Mouse (Mus musculus): ENCODE measurements around the gene Vps53.

The Vps53 gene

GRCm38 (mm10) chr11:76050967-76051512 is 128.4 kb downstream of the Vps53 start:
- no peak for DNase-seq

DNA sequence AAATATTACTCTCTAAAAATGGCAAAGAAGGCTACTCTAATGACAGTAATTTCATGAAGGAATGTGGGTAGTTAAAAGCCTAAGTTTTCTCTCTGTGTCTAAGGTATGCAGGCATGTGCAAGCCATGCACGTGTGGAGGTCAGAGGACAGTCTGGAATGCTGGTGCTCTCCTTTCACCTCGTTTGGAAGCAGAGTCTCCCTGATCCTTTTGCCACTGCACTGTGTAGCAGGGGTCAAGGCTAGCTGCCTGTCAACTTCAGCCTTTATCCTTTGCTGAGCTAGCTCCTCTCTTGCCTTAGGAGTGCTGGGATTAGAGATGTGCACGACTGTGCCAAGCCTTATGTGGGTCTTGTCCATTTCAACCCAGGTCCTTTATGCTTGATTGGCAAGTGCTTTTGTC is 128.9 kb downstream of the Vps53 start:
- DNase-seq = no peak

GRCm38 (mm10) chr11:76045367-76045766 is 134.1 kb downstream of the Vps53 start:
- DNase-seq = peak; percentile 28

GRCm38 (mm10) chr11:76044468-76044867 is 135.0 kb downstream of the Vps53 start:
- DNase-seq = no peak

GRCm38 (mm10) chr11:76042882-76043281 is 136.6 kb downstream of the Vps53 start:
- DNase-seq = peak; percentile 66

GRCm38 (mm10) chr11:76042041-76042638 is 137.3 kb downstream of the Vps53 start:
- no peak for DNase-seq

DNA sequence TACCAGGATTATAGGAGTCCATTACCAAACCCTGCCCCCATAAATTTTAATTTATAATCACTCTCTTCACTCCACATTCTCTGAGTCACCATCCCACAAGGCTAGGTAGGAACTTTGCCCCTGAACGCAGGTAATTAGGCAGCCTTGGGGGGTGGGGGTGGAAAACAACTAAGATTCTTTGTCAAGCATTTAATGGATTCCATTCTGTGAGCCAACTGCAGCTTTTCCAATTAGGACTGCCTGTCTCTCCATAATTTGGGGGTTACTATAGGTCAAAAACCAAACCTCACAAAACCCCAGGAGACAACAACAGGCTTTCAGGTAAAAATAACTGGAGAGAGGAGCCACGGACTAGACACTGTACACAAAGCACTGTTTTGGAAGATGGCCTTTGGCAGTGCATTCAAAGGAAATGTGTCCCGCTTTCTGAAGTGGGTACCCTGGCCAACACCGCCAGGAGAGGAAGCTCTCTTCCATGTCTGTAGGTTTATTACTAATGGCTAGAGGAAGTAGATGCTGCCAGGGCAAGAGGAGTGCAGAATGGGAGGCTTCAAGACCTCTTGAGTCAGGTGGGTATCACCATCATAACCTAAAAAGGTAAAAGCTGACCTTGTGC is 138.6 kb downstream of the Vps53 start:
- DNase-seq = no peak

GRCm38 (mm10) chr11:76040106-76040505 is 139.3 kb downstream of the Vps53 start:
- no peak for DNase-seq

GRCm38 (mm10) chr11:76039271-76040053 is 140.0 kb downstream of the Vps53 start:
- no peak for DNase-seq

DNA sequence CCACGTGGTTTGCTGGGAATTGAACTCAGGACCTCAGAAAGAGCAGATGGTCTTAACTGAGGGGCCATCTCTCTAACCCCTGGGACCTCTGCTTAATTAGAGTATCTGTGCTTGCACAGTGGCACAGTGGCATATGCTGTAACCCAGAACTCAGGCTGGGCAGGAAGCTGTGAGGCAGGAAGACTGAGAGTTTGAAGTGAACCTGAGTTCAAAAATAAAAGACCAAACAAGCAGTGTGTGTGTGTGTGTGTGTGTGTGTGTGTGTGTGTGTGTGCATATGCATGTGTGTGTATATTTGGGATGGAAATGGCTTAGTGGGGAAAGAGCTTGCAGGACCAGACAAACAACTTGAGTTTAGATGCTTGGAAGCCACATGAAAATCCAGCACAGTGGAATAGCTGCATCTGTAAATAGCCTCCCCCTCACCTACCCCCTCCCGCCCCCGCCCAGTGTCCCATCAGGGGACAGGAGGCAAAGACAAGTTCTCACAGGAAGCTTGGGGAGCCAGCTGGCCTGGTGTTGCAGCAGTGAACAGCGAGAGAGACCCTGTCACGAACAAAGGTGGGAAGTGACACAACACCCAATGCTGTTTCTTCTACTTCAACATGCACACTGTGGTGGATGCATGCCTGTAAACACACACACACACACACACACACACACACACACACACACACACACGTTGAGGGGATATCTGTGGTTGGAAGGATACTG is 141.7 kb downstream of the Vps53 start:
- DNase-seq = peak; percentile 41

GRCm38 (mm10) chr11:76035182-76035581 is 144.3 kb downstream of the Vps53 start:
- no peak for DNase-seq

- no peak for DNase-seq
Measured at GRCm38 (mm10) chr11:76033836-76034235, 145.6 kb downstream of the Vps53 start.

DNA sequence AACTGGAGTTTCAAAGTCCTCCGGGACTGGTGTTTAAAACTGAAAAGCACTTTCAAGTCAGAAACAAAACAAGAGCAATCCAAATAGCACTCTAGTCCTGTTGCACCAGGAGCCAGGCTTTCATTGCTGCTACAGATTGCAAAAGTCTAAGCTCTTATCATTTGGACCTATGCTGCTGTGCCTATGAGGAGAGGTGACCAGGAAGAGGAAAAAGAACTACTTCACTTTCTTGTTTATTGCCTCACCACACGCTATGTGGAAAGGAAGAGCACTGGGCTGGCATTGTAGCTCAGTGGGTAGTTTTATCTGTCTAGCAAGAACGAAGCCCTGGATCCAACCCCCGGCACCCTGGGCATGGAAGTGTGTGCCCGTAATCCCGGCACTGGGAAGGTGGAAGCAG is 146.1 kb downstream of the Vps53 start:
- DNase-seq = no peak

GRCm38 (mm10) chr11:76028072-76028465 is 151.4 kb downstream of the Vps53 start:
- DNase-seq = peak; percentile 67

- DNase-seq = peak; percentile 96
Measured at GRCm38 (mm10) chr11:76027139-76028071, 152.0 kb downstream of the Vps53 start, which contains the start of gene Rflnb. Gene Rflnb, minus strand, starts transcription at chr11:76027782.

DNA sequence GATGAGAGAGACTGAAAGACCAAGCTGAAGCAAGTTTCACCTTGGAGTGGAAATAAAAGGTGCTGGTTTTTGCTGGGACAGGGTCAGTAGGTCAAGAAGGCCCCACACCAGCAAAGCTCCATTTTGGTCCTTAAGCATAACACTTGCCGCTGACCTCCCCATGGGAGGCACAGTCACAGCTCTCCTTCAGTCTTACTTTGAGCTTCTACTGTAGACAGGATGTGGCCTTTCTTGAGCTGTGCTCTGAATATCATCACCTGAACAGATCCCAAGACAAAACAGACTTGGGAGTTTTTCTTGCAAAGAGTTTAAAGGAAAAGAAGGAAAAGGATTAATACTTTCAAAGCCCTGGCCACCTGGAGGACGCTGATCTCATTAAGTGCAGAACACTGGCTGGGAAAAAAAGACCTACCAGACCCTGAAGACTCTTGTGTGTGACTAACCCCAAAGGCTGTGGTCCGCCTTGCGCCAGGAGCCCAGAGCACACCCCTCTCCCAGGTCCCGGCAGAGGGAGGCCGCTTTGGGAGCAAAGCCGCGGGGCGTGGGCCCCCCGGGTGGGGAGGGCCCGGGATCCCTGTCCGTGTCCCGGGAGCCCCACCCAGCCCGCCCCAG is 152.8 kb downstream of the Vps53 start:
- DNase-seq = no peak

DNA sequence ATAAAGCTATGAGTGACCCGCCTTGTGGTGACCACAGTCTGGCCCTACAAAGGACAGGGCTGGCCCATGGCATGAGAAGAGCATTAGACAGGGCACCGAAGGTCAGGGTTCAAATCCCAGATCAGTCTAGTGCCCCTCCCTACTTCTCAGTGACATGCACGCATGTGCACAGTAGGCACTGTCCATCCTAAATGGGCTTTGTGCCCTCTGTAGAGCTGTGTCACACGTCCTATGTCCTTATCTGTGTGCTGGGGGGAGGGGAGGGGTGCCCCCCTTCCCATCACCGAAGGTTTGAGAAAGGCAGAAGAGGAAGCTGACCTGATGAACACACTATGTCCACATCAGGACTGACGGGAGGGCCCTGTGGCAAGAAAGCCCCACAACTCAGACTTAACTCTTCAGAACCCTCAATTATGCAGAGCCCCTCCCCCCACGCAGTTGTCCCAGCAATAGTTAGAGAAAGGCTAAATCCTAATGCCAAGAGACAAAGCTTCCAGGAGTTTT is 154.3 kb downstream of the Vps53 start:
- DNase-seq = no peak

DNA sequence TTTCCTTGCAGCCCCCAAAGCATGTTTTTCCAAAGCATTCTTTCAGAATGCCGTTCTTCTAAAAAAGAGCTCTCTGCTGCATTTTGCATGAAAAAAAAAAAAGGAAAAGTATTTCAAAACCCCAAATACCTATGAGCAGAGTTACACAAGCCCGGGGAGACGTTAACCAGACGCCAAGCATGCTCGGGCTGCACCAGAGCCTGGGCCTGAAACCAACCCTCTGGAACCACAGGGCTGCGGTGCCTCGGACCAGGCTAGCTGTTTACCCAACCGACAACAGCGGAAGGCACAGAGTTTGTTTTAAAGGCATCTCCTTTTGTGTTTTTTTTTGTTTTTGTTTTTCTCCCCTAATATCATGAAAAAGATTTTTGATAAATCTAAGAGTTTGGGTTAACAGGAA is 158.5 kb downstream of the Vps53 start:
- no peak for DNase-seq

GRCm38 (mm10) chr11:76019879-76020278 is 159.6 kb downstream of the Vps53 start:
- no peak for DNase-seq

DNA sequence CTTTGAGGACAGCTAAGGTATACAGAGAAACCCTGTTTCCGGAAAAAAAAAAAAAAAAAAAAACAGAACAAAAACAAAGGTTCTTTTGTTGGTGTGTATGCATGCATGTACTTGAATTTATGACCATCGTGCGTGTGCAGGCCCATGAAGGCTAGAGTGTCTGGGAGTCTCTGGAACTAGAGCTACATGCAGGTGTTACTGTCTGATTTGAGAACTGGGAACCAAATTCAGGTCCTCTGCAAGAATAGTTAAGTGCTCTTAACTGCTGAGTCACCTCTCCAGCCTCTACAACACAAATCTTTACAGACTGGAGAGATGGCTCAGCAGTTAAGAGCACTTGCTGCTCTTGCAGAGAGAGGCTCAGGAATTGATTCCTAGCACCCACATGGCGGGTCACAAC is 163.6 kb downstream of the Vps53 start:
- no peak for DNase-seq

DNA sequence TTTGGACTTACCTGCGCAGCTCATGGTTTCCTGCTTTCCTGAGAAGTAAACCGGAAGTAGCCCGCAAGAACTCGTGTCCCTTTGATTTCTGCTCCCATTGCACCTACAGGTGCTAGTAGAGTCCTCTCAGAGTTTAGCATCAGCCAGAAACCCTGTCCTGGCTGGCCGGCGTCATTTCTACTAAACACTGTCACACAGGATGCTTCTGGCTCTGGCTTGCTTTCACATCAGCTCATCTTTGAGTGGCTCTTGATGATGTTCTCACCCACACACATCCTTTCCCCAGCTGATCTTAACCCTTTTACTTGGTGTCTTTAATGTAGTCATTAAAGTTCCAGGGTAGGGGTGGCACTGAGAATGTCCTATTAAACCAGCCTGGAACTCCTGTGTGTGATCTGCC is 164.2 kb downstream of the Vps53 start:
- DNase-seq = no peak
